Mouse (Mus musculus) lung, adult 2 months (tissue): ENCODE measurements around the gene 4921517D22Rik.

Source experiments
- CTCF ChIP-seq: fragments of 200-500 bp; IDR thresholded peaks from 2 replicates; pipeline ENCODE4 v1.5.1; 2011; ENCODE audit warnings: mild to moderate bottlenecking, low read length, control low read depth; ENCODE audit not compliant: insufficient read depth
- POLR2A ChIP-seq: fragments of 200-500 bp; IDR thresholded peaks from 2 replicates; pipeline ENCODE4 v1.6.1; 2011; ENCODE audit warnings: low read depth, mild to moderate bottlenecking, control low read depth, low read length, borderline replicate concordance; ENCODE audit errors: extremely low read depth

DNA sequence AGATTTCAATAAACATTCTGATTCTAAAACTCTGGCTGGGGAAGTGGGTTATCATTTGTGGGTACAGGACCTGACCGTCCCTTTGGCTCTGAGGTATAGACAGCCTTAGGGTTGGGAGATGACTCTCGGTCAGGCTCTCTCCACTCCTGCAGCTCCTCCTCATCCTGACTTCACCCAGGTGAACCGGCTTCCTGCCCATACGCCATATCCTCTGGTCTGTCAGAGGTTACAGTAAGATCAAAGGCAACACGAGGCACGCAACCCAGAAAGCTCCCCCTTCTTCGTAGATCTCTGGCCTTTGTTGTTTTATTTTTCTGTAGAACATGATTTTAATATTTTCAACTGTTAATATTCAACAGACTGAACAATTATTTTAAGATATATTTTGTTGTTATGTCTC, 1.9 kb upstream of the 4921517D22Rik start:
- TF ChIP-seq POLR2A (no peak), CTCF (no peak)
